Mouse (Mus musculus): Measurements from ENCODE around the gene Lrat. TPM values are rescaled to one million over a fixed set of nuclear protein-coding genes. Genes with fewer than 3 reads are reported as not detected.

Lrat gene
- polyA plus RNA-seq, 1 experiment from 2014 or later, result 0.46 TPM

DNA sequence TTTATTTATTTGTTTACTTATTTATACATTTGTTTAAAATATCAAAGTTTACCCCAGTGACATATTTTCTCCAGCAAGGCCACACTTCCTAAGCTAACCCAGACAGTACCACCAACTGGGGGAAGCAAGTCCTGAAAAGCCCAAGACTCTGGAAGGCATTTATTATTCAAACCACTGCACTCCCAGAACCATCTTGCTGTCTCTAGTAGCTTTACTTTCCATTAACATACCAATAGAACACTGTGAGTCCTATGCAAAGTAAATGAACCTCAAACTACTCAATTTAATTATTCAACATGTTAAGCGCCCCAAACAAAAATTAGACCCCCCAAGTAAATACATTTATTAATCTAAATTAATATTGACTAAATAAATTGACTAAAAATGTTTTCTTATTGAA lies 11.9 kb upstream of the Lrat start:
- H3K27me3 ChIP-seq (ENCODE audit: insufficient read depth, low read length), result no peaks in the 10 kb centered on the region
- H3K9me3 ChIP-seq (ENCODE audit: low read depth, low read length), result no peaks in the 10 kb centered on the region
- H3K27ac ChIP-seq (ENCODE audit: low read depth), result no peak overlapping the region
- 30% methylated on average over 1 of the region's 1 CpGs for WGBS
- no peak overlapping the region for H3K4me3 ChIP-seq (ENCODE audit: low read depth, low read length)
- no peaks in the 10 kb centered on the region for H3K4me1 ChIP-seq (ENCODE audit: insufficient read depth)
- DNase-seq (no peak), ATAC-seq (ENCODE audit: insufficient read depth) (no peak)
- no peak overlapping the region for H3K4me2 ChIP-seq
- no peak for TF ChIP-seq CTCF (IDR thresholded peaks at IDR 0.05; ENCODE audit: low read depth)
- no peaks in the 10 kb centered on the region for H3K36me3 ChIP-seq (ENCODE audit: insufficient read depth)
- no peak overlapping the region for H3K9ac ChIP-seq

DNA sequence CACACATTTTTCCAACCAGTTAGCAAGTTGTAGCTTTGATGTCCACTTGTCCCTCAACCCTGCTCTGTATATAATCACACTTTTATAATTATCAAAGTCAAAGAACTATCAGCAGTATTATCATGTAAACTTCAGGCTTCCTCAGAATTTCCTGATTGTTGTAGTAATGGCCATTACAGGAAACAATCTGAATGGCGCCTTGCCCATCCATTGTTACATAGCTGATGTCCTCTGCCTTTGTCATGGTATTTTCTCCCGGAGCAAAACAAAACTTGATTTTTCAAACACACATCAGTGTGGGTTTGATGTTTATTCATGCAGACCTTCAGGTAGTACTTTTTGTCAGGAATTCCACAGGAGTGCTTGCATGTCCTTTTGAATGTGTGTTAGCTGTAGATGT lies 4.9 kb upstream of the Lrat start:
- WGBS, result 74% methylated on average over 2 of the region's 2 CpGs
- H3K36me3 ChIP-seq (ENCODE audit: insufficient read depth), result no peaks in the 10 kb centered on the region
- H3K9ac ChIP-seq, result no peak overlapping the region
- no peak overlapping the region for H3K27ac ChIP-seq (ENCODE audit: low read depth)
- H3K27me3 ChIP-seq (ENCODE audit: insufficient read depth, low read length), result peaks cover 14% of the 10 kb centered on the region
- H3K4me2 ChIP-seq, result no peak overlapping the region
- ATAC-seq (ENCODE audit: insufficient read depth) (no peak), DNase-seq (peak; percentile 59)
- TF ChIP-seq CTCF (IDR thresholded peaks at IDR 0.05; ENCODE audit: low read depth), result no peak
- H3K9me3 ChIP-seq (ENCODE audit: low read depth, low read length), result no peaks in the 10 kb centered on the region
- H3K4me1 ChIP-seq (ENCODE audit: insufficient read depth), result no peaks in the 10 kb centered on the region
- no peak overlapping the region for H3K4me3 ChIP-seq (ENCODE audit: low read depth, low read length)

DNA sequence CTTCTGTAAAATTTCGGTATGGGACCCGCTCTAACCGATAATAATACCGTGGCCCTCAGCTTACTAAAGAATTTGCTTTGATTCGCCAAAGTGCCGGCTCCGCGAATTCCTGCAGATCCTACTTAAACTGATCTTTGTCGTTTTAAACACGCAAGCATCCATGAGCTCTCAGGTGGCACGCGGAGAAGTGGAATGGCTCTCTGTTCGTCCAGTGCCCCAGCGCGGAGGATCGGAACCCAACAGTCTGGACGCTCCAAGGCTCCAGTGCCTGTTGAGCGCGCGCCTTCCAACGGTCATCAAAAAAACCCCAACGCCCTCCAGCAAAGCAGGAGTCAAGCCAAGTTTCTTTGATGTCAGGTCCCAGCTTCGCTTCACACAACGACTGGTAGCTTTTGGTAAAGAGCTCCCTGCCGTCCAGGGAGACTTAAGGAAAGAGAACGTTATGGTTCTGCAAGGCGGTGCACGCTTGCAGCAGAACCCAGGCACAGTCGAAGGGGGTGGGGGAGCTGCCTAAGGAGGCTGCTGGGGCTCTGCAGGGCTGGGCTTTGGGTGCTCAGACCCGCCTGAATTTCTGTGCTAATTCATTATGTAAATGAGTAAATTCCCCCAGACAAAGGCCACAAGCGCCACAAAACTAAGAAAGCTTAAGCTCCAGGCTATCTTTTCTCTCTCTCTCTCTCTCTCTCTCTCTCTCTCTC lies 587 bp upstream of the Lrat start:
- Histone ChIP-seq H3K36me3 (ENCODE audit: insufficient read depth) (no peaks in the 10 kb centered on the region), H3K9ac (peak overlapping the region; percentile 29; the same call in 1 of the 2 replicates), H3K27me3 (ENCODE audit: insufficient read depth, low read length) (peaks cover 25% of the 10 kb centered on the region), H3K4me1 (ENCODE audit: insufficient read depth) (no peaks in the 10 kb centered on the region), H3K27ac (ENCODE audit: low read depth) (no peak overlapping the region), H3K9me3 (ENCODE audit: low read depth, low read length) (no peaks in the 10 kb centered on the region), H3K4me2 (peak overlapping the region; percentile 83), H3K4me3 (ENCODE audit: low read depth, low read length) (peak overlapping the region; percentile 44)
- 1% methylated on average over 31 of the region's 31 CpGs for WGBS
- DNase-seq (peak; percentile 49), ATAC-seq (ENCODE audit: insufficient read depth) (peak; percentile 52)
- TF ChIP-seq CTCF (IDR thresholded peaks at IDR 0.05; ENCODE audit: low read depth), result no peak

DNA sequence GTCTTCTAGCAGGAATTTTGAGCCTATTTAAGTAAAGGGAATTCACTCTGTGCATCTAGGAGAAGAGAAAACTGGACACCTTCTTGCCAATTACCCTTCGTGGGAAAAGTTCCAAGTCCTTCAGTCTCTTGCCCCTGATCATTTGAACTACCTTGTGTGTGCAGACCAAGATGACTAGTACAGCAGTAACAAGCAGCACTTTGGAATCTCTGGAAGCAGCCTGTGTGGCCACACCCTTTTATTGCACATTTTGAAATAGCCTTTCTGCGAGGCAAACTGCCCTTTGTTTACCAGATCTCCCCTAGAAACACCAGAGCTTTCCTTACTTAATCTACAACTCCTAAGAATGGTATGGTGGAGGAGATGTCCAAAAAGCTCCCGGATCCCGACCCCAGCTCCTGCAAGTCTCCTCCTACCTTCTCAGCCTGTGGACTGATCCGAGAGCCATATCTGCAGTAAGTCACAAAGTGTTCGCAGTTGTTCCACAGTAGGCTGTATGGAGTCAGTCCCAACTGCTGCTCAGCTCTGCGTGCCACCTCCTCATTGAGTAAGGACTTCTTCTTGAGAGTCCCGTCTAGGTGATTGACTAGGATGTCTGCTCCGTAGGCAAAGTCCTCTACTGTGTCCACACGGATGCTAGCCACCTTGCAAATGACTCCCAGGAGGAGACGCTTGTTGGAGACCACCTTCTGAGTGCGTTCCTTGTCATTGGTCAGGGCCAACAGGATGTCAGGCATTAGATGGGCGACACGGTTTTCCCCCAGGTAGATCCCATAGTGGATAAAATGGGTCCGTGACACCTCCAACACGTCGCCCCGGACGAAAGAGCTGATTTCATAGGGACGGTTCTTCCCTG lies 788 bp downstream of the Lrat start:
- Histone ChIP-seq H3K4me2 (peak overlapping the region; percentile 83), H3K9ac (no peak overlapping the region), H3K36me3 (ENCODE audit: insufficient read depth) (no peaks in the 10 kb centered on the region), H3K9me3 (ENCODE audit: low read depth, low read length) (no peaks in the 10 kb centered on the region), H3K27me3 (ENCODE audit: insufficient read depth, low read length) (peaks cover 25% of the 10 kb centered on the region), H3K27ac (ENCODE audit: low read depth) (no peak overlapping the region), H3K4me1 (ENCODE audit: insufficient read depth) (no peaks in the 10 kb centered on the region), H3K4me3 (ENCODE audit: low read depth, low read length) (peak overlapping the region; percentile 44)
- DNase-seq (peak; percentile 11), ATAC-seq (ENCODE audit: insufficient read depth) (no peak)
- 20% methylated on average over 20 of the region's 20 CpGs for WGBS
- TF ChIP-seq CTCF (IDR thresholded peaks at IDR 0.05; ENCODE audit: low read depth), result no peak

DNA sequence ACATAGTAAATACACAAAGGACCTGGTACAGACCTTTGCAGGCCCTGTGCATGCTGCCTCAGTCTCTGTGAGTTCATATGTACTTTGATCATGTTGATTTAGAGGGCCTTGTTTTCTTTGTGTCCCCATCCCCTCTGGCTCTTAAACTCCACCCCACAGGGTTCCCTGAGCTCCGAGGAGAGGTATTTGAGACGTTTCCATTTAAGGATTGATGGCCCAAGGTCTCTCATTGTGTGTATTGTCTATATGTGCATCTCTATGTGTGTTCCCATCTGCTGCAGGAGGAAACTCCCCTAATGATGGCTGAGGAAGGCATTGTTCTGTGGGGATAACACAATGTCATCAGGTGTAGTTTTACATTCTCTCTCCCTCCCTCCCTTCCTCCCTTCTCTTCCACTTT lies 14.9 kb downstream of the Lrat start:
- H3K4me3 ChIP-seq (ENCODE audit: low read depth, low read length), result no peak overlapping the region
- WGBS, result 16% methylated on average over 2 of the region's 2 CpGs
- no peaks in the 10 kb centered on the region for H3K27me3 ChIP-seq (ENCODE audit: insufficient read depth, low read length)

DNA sequence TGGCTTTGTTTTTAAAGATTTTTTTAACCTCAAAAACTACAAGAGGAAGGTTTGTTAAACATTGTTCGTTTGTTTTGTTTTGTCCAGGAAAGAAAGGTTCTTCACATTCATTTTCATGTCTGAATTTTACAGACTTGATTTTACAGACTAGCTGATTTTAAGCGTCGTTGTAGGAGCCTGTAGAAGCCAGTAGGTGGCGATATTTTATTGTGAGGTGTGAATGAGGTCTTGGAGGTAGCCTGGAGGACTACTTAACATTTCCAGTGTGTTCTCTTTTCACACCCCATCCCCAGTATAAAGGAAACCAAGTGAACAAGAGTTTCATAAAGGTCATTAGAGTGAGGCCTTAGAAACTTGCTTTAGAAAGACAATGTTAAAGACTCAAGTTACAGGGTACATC lies 26.5 kb downstream of the Lrat start:
- Histone ChIP-seq H3K36me3 (ENCODE audit: insufficient read depth) (no peaks in the 10 kb centered on the region), H3K27me3 (ENCODE audit: insufficient read depth, low read length) (peaks cover 15% of the 10 kb centered on the region; the same call in 1 of the 2 replicates), H3K9me3 (ENCODE audit: low read depth, low read length) (no peaks in the 10 kb centered on the region), H3K4me3 (ENCODE audit: low read depth, low read length) (no peak overlapping the region), H3K4me1 (ENCODE audit: insufficient read depth) (0 out of 2 replicates have a peak, but pooled peaks cover 5% of the 10 kb centered on the region), H3K9ac (no peak overlapping the region), H3K4me2 (peak overlapping the region; percentile 69), H3K27ac (ENCODE audit: low read depth) (no peak overlapping the region)
- DNase-seq (peak; percentile 90), ATAC-seq (ENCODE audit: insufficient read depth) (no peak)
- WGBS, result 2% methylated on average over 4 of the region's 4 CpGs
- TF ChIP-seq CTCF (IDR thresholded peaks at IDR 0.05; ENCODE audit: low read depth), result peak; percentile 77

More for the DNA sequence above, 14.9 kb downstream of the Lrat start:
- ATAC-seq (ENCODE audit: insufficient read depth), result no peak
- DNase-seq, result no peak
- no peaks in the 10 kb centered on the region for H3K9me3 ChIP-seq (ENCODE audit: low read depth, low read length)
- no peak overlapping the region for H3K9ac ChIP-seq
- no peak overlapping the region for H3K4me2 ChIP-seq
- H3K27ac ChIP-seq (ENCODE audit: low read depth), result no peak overlapping the region
- TF ChIP-seq CTCF (IDR thresholded peaks at IDR 0.05; ENCODE audit: low read depth), result no peak
- no peaks in the 10 kb centered on the region for H3K4me1 ChIP-seq (ENCODE audit: insufficient read depth)
- no peaks in the 10 kb centered on the region for H3K36me3 ChIP-seq (ENCODE audit: insufficient read depth)

DNA sequence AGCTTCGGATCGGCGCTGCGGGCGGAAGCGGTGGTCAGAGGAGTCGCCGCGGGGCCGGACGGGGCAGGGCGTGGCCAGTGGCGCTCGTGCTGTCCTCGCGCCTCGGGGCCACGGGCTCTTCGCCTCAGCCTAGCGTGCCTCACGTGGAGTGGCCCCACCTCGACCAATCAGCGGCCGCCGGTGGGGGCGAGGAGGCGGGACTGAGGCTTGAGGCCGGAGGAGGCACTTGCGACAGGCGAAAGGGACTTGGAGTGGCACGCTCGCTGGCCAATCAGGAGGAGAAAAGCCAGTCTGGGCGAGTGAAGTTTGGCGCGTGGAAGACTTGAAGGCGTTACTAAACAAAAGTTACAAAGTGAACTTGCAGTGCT lies 27.4 kb downstream of the Lrat start, which contains the start of gene Rbm46:
Gene Rbm46, minus strand, starts transcription at position 112 of the 368 bp plus-strand sequence.
- no peak for TF ChIP-seq CTCF (IDR thresholded peaks at IDR 0.05; ENCODE audit: low read depth)
- ATAC-seq (ENCODE audit: insufficient read depth), result peak; percentile 98
- Histone ChIP-seq H3K4me1 (ENCODE audit: insufficient read depth) (0 out of 2 replicates have a peak, but pooled peaks cover 5% of the 10 kb centered on the region), H3K36me3 (ENCODE audit: insufficient read depth) (no peaks in the 10 kb centered on the region), H3K27ac (ENCODE audit: low read depth) (no peak within 1 kb of the TSS), H3K9me3 (ENCODE audit: low read depth, low read length) (no peaks in the 10 kb centered on the region), H3K4me2 (peak within 1 kb of the TSS; percentile 69), H3K9ac (peak within 1 kb of the TSS; percentile 52), H3K27me3 (ENCODE audit: insufficient read depth, low read length) (peaks cover 15% of the 10 kb centered on the region; the same call in 1 of the 2 replicates), H3K4me3 (ENCODE audit: low read depth, low read length) (peak within 1 kb of the TSS; percentile 47)
- DNase-seq, result peak; percentile 95
- 8% methylated on average over 36 of the region's 36 CpGs for WGBS

All from lung, embryonic 14.5 days (tissue).